28 mouse cellular contexts compared by ENCODE assay signal in the genomic region with DNA sequence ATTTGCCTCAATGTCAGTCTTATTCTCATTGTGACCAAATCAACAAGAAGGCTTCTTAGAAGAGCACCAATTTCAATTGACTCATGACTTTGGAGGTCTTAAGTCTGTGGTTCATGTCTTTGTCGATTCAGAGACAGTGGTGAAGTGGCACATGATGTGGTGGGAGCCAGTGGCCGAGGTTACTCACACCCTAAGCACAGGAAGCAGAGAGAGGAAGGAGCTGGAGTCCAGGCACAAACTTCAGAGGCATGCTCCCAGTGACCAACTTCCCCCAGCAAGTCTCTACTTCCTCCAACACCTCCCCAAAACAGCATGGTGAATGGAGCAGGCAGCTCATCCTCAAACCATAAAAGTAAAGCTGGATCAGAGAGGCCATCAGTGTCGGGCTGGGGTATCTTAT. TPM values are rescaled to one million over a fixed set of nuclear protein-coding genes. Genes with fewer than 3 reads are reported as not detected.
A peak's percentile ranks its signal among the peaks of the same experiment; 100 is the strongest.
DNase-seq lines count a peak whose midpoint lies in the region; ATAC-seq and TF ChIP-seq lines count a peak whose summit lies in the region.
"Had no signal": no experiment of that assay in that cellular context is flagged by ENCODE, and none has a peak within 500 bp of the region (broad histone marks: within the 10 kb centered on the region; RNA-seq: fewer than 3 reads in every experiment).

No protein-coding gene starts in this region.

- H3K36me3 ChIP-seq in kidney, embryonic 16.5 days (ENCODE audit: insufficient read depth, low read length): no peaks in the 10 kb centered on the region
- H3K36me3 ChIP-seq in liver, embryonic 12.5 days: no peaks in the 10 kb centered on the region
- H3K36me3 ChIP-seq: G1E; hindbrain, embryonic 12.5 days; limb, embryonic 13.5 days; midbrain, embryonic 12.5 days; neural tube, embryonic 13.5 days had no signal

- H3K9ac ChIP-seq in kidney, embryonic 16.5 days (replicated peaks; ENCODE audit: low read length): no peak overlapping the region
- no peak overlapping the region for H3K9ac ChIP-seq in liver, embryonic 12.5 days
- H3K9ac ChIP-seq: forebrain, embryonic 13.5 days; hindbrain, embryonic 12.5 days; limb, embryonic 13.5 days; liver, postnatal 0 days; midbrain, embryonic 12.5 days; neural tube, embryonic 13.5 days had no signal

- peak overlapping the region; percentile 31 for H3K27ac ChIP-seq in gastrocnemius, adult 2 months
- 0 out of 2 replicates have a peak overlapping the region, but pooled peaks have one; percentile 18 for H3K27ac ChIP-seq in kidney, embryonic 16.5 days (ENCODE audit: low read length)
- no peak overlapping the region for H3K27ac ChIP-seq in liver, embryonic 12.5 days
- H3K27ac ChIP-seq: forebrain, embryonic 13.5 days; heart, adult 2 months; hindbrain, embryonic 12.5 days; hindbrain, postnatal 0 days; layer of hippocampus, adult 2 months; limb, embryonic 13.5 days; midbrain, embryonic 12.5 days; neural tube, embryonic 13.5 days had no signal

- ATAC-seq in kidney, embryonic 16.5 days (ENCODE audit: low FRiP score, low TSS enrichment): no peak
- ATAC-seq in hematopoietic stem cell, adult 5-6 weeks (replicated peaks in 1 of 2; ENCODE audit: insufficient read depth in 1 of 2, low FRiP score in 2 of 2, low TSS enrichment in 1 of 2, low read depth in 1 of 2, poor library complexity in 2 of 2, severe bottlenecking in 2 of 2): peak; percentile 42 to 45; a peak in 2 of 4 replicates
- ATAC-seq in liver, embryonic 12.5 days: no peak
- ATAC-seq: forebrain, embryonic 13.5 days; hindbrain, postnatal 0 days; intestine, embryonic 16.5 days; liver, postnatal 0 days had no signal

- no peaks in the 10 kb centered on the region for H3K9me3 ChIP-seq in kidney, embryonic 16.5 days (ENCODE audit: low read length)
- H3K9me3 ChIP-seq in liver, embryonic 12.5 days (replicated peaks): no peaks in the 10 kb centered on the region
- H3K9me3 ChIP-seq: forebrain, embryonic 13.5 days; G1E; hindbrain, embryonic 12.5 days; limb, embryonic 13.5 days; megakaryocyte, embryonic 14.5 days; midbrain, embryonic 12.5 days; neural tube, embryonic 13.5 days had no signal

- no peaks in the 10 kb centered on the region for H3K4me1 ChIP-seq in kidney, embryonic 16.5 days (ENCODE audit: insufficient read depth, low read length)
- no peaks in the 10 kb centered on the region for H3K4me1 ChIP-seq in liver, embryonic 12.5 days
- H3K4me1 ChIP-seq: forebrain, embryonic 13.5 days; hindbrain, embryonic 12.5 days; midbrain, embryonic 12.5 days; neural tube, embryonic 13.5 days had no signal

- intact Hi-C loops in gastrocnemius, adult 2 months (cut with DNase I): no loop called here

- H3K4me2 ChIP-seq in kidney, embryonic 16.5 days (replicated peaks; ENCODE audit: low read depth, low read length): no peak overlapping the region
- no peak overlapping the region for H3K4me2 ChIP-seq in liver, embryonic 12.5 days
- H3K4me2 ChIP-seq: forebrain, embryonic 13.5 days; hindbrain, embryonic 12.5 days; limb, embryonic 13.5 days; liver, embryonic 11.5 days; midbrain, embryonic 12.5 days; neural tube, embryonic 13.5 days had no signal

- no peak for TF ChIP-seq CTCF in gastrocnemius, adult 2 months (IDR thresholded peaks at IDR 0.05)

- H3K4me3 ChIP-seq in gastrocnemius, adult 2 months: no peak overlapping the region
- H3K4me3 ChIP-seq in kidney, embryonic 16.5 days (ENCODE audit: low read length): no peak overlapping the region
- no peak overlapping the region for H3K4me3 ChIP-seq in liver, embryonic 12.5 days
- H3K4me3 ChIP-seq: forebrain, embryonic 13.5 days; heart, adult 2 months; hindbrain, embryonic 12.5 days; layer of hippocampus, adult 2 months; limb, embryonic 13.5 days; megakaryocyte, embryonic 14.5 days; midbrain, embryonic 12.5 days; neural tube, embryonic 13.5 days had no signal

- DNase-seq in gastrocnemius, adult 2 months: no peak
- DNase-seq in gastrocnemius, adult 18-20 months (ENCODE audit: low spot score): no peak
- no peak for DNase-seq in kidney, postnatal 10 days
- peak; percentile 61 for DNase-seq in 416B (ENCODE audit: low read depth)
- no peak for DNase-seq in adrenal gland, adult 2 months
- DNase-seq: adrenal gland, postnatal 10 days; cerebellum, adult 8-10 months; cerebellum, postnatal 25 days; gastrocnemius, postnatal 25 days; heart, adult 2 months; liver, postnatal 0 days; lung, postnatal 14 days; thymus, adult 2 months; thymus, postnatal 36 days had no signal

- 75% methylated on average over 3 of the region's 3 CpGs for WGBS in kidney, embryonic 16.5 days
- WGBS in liver, embryonic 12.5 days (ENCODE audit: insufficient replicate concordance): 39% methylated on average over 3 of the region's 3 CpGs

- no peaks in the 10 kb centered on the region for H3K27me3 ChIP-seq in kidney, embryonic 16.5 days (ENCODE audit: insufficient read depth, low read length)
- no peaks in the 10 kb centered on the region for H3K27me3 ChIP-seq in liver, embryonic 12.5 days (replicated peaks)
- H3K27me3 ChIP-seq: forebrain, embryonic 13.5 days; hindbrain, embryonic 12.5 days; limb, embryonic 13.5 days; megakaryocyte, embryonic 14.5 days; midbrain, embryonic 12.5 days; neural tube, embryonic 13.5 days had no signal

RNA-seq across cellular contexts. Expression of a gene that starts 29.5 kb away (rescaled TPM):
- total RNA-seq in gastrocnemius, adult 2 months (2021): 10 to 100 TPM; 14.4 to 17.0 TPM
- 10 to 100 TPM in 1 of 2 experiments, 1 to 10 TPM in 1; 8.8 to 12.2 TPM for total RNA-seq in gastrocnemius, adult 18-20 months (2021)
- 41.3 and 44.3 TPM in 2 replicates for polyA plus RNA-seq in kidney, embryonic 16.5 days (2015; fragmentation: Nextera tagmentation; extraction: Ambion mirVana)
- total RNA-seq in hematopoietic stem cell, adult 5-6 weeks (2017): 7.9 and 13.0 TPM in 2 replicates
- 8.0 and 8.2 TPM in 2 replicates for polyA plus RNA-seq in liver, embryonic 12.5 days (2016; fragmentation: Nextera tagmentation; extraction: Ambion mirVana)
- 10 to 100 TPM; 40.4 to 59.5 TPM for total RNA-seq in adrenal gland, adult 2 months (2021)
- polyA plus RNA-seq in adrenal gland, adult 2 months (2012; rRNA removed): 5.4 and 5.7 TPM in 2 replicates
- polyA plus RNA-seq: G1E had no signal

Comparison
In these comparisons a context has a peak if more than half of its experiments do, and no peak if none do; other contexts are left out.
1. ATAC-seq: peak in hematopoietic stem cell, adult 5-6 weeks (2 of 2); none in kidney, embryonic 16.5 days (single experiment) and liver, embryonic 12.5 days (single experiment).